Mouse (Mus musculus) forebrain, embryonic 11.5 days (tissue): ENCODE results near the gene Olfr1056. TPM values are rescaled to one million over a fixed set of nuclear protein-coding genes. Genes with fewer than 3 reads are reported as not detected.
A peak's percentile ranks its signal among the peaks of the same experiment; 100 is the strongest.
"Not testable (repeated sequence)": the region's sequence is repeated elsewhere in the genome, so short reads cannot be mapped to it uniquely, and the experiment has no call there.

Experiments
- ATAC-seq: fragments of 200-750 bp; cut with Nextera tagmentation; replicated peaks from 2 replicates; pipeline ENCODE4 v1.8.0; 2017; ENCODE audit warnings: moderate TSS enrichment; ENCODE audit not compliant: low FRiP score
- DNase-seq: peaks from one replicate; pipeline ENCODE4 v3.0.0-alpha.2; 2017; ENCODE audit warnings: low spot score
- H3K27ac ChIP-seq: fragments of 300-500 bp; sonication (generic); 2 replicates; pipeline ENCODE4 v1.5.1; 2014; ENCODE audit warnings: low read depth, low read length
- H3K27me3 ChIP-seq: fragments of 300-500 bp; sonication (generic); 2 replicates; pipeline ENCODE4 v1.6.1; 2014; ENCODE audit warnings: mild to moderate bottlenecking, low read length, mixed read lengths; ENCODE audit not compliant: control insufficient read depth, insufficient read depth
- H3K36me3 ChIP-seq: fragments of 300-500 bp; sonication (generic); 2 replicates; pipeline ENCODE4 v1.6.1; 2014; ENCODE audit warnings: mild to moderate bottlenecking, low read length, moderate library complexity, mixed read lengths; ENCODE audit not compliant: control insufficient read depth, insufficient read depth
- H3K4me1 ChIP-seq: fragments of 300-500 bp; sonication (generic); replicated peaks from 2 replicates; pipeline ENCODE4 v1.6.1; 2014; ENCODE audit warnings: low read length, mixed read lengths; ENCODE audit not compliant: control insufficient read depth, insufficient read depth
- H3K4me2 ChIP-seq: fragments of 300-500 bp; sonication (generic); 2 replicates; pipeline ENCODE4 v1.6.1; 2014; ENCODE audit warnings: low read depth, mild to moderate bottlenecking, low read length, moderate library complexity, mixed read lengths; ENCODE audit not compliant: severe bottlenecking
- H3K4me3 ChIP-seq: fragments of 300-500 bp; sonication (generic); 2 replicates; pipeline ENCODE4 v1.5.1; 2014; ENCODE audit warnings: low read depth, low read length
- H3K9ac ChIP-seq: fragments of 300-500 bp; sonication (generic); 2 replicates; pipeline ENCODE4 v1.6.1; 2014; ENCODE audit warnings: low read length
- H3K9me3 ChIP-seq: fragments of 300-500 bp; sonication (generic); 2 replicates; pipeline ENCODE4 v1.6.1; 2016; ENCODE audit warnings: low read length, mixed read lengths; ENCODE audit not compliant: control insufficient read depth
- WGBS: fragments of 180-500 bp; shearing (Covaris S2); extraction: QIAGEN DNeasy Blood & Tissue Kit; methylation state at CpG from one replicate; pipeline ENCODE4 v1.1.7; 2014; 5-methylcytosine and 5-hydroxymethylcytosine counted together
- polyA plus RNA-seq: library from polyadenylated mRNA; unstranded; fragments of >200 nt; fragmentation: Nextera tagmentation; extraction: Ambion mirVana; gene quantifications from 2 replicates; pipeline ENCODE4 v1.2.1, GENCODE M21; 2014

The Olfr1056 gene
- polyA plus RNA-seq = not detected in 2 replicates

- H3K4me2 ChIP-seq = no peak within 1 kb of the TSS
- no peak within 1 kb of the TSS for H3K9ac ChIP-seq
- no peaks in the 10 kb centered on the region for H3K27me3 ChIP-seq
- no peaks in the 10 kb centered on the region for H3K4me1 ChIP-seq
- ATAC-seq = no peak
- H3K36me3 ChIP-seq = no peaks in the 10 kb centered on the region
- H3K27ac ChIP-seq = no peak within 1 kb of the TSS
- no peak within 1 kb of the TSS for H3K4me3 ChIP-seq
- no peak for DNase-seq
- H3K9me3 ChIP-seq = no peaks in the 10 kb centered on the region
These were observed at the start of gene Olfr1056 for GRCm38 (mm10) chr2:86362369-86362768. Gene Olfr1056, minus strand, starts transcription at chr2:86362469.

DNA sequence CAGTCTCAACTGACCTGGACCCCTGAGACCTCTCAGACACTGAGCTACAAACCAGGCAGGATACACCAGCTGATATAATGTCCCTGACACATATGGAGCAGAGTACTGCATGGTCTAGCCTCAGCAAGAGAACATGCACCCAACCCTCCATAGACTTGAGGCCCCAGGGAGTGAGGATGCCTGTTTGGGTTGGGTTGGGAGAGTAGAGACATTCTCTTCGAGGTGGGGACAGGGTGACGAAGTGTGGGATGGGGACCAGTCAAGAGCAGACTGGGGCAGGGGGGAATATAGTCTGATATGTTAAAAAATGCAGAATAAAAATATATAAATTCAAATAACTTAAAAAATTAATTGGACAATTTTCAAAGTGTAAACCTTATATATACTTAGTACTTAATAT lies 32.8 kb upstream of the Olfr1056 start:
- no peaks in the 10 kb centered on the region for H3K27me3 ChIP-seq
- no peak overlapping the region for H3K27ac ChIP-seq
- H3K4me1 ChIP-seq = no peaks in the 10 kb centered on the region
- WGBS = 85% methylated on average over 2 of the region's 2 CpGs
- no peak overlapping the region for H3K4me2 ChIP-seq
- no peak overlapping the region for H3K9ac ChIP-seq
- no peaks in the 10 kb centered on the region for H3K9me3 ChIP-seq
- H3K36me3 ChIP-seq = no peaks in the 10 kb centered on the region
- DNase-seq (no peak), ATAC-seq (peak; percentile 51; the same call in 1 of the 2 replicates)
- H3K4me3 ChIP-seq = no peak overlapping the region

- not testable (repeated sequence) for H3K4me3 ChIP-seq, H3K27ac ChIP-seq, H3K36me3 ChIP-seq, ATAC-seq, H3K9me3 ChIP-seq, H3K27me3 ChIP-seq, H3K4me1 ChIP-seq, H3K4me2 ChIP-seq, H3K9ac ChIP-seq, DNase-seq
These were observed 26.2 kb upstream of the Olfr1056 start, which contains the start of gene Olfr1058 for GRCm38 (mm10) chr2:86388461-86388860. Gene Olfr1058, minus strand, starts transcription at chr2:86388561.

- ATAC-seq (no peak), DNase-seq (no peak)
- H3K9ac ChIP-seq = no peak within 1 kb of the TSS
- no peaks in the 10 kb centered on the region for H3K4me1 ChIP-seq
- no peaks in the 10 kb centered on the region for H3K36me3 ChIP-seq
- H3K4me2 ChIP-seq = no peak within 1 kb of the TSS
- H3K9me3 ChIP-seq = no peaks in the 10 kb centered on the region
- H3K27ac ChIP-seq = no peak within 1 kb of the TSS
- no peaks in the 10 kb centered on the region for H3K27me3 ChIP-seq
- H3K4me3 ChIP-seq = no peak within 1 kb of the TSS
These were observed 16.0 kb upstream of the Olfr1056 start, which contains the start of gene Olfr1057 for GRCm38 (mm10) chr2:86378293-86378692. Gene Olfr1057, minus strand, starts transcription at chr2:86378393.

DNA sequence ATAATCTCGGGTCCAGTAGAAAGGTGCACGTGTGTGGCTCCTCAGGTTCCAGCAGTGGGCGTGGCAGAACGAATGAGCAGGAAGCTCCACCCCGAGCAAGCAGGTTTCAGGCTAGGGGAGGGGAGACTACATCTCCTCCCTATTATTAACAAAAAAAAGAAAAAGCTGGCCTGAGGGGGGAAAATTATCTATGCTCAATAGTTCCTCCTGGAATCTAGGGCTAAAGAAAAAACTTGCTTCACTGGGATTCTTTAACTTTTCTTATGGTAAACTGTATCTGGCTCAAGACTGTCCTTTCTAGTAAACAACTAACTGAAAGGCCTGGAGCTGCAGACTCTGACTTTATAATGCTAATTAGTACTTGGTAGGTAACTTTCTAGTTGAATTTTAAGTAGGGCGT lies 4.1 kb upstream of the Olfr1056 start:
- not testable (repeated sequence) for ATAC-seq

GRCm38 (mm10) chr2:86351751-86352150 lies 10.5 kb downstream of the Olfr1056 start:
- WGBS = 92% methylated on average over 1 of the region's 1 CpGs
- H3K27ac ChIP-seq, H3K9me3 ChIP-seq, H3K36me3 ChIP-seq, H3K4me3 ChIP-seq, ATAC-seq, H3K4me2 ChIP-seq, DNase-seq, H3K4me1 ChIP-seq, H3K27me3 ChIP-seq, H3K9ac ChIP-seq: not testable (repeated sequence)

More for the DNA sequence above, 4.1 kb upstream of the Olfr1056 start:
- H3K9me3 ChIP-seq, DNase-seq, H3K27ac ChIP-seq, H3K27me3 ChIP-seq, H3K4me2 ChIP-seq, H3K36me3 ChIP-seq, H3K9ac ChIP-seq, H3K4me3 ChIP-seq, H3K4me1 ChIP-seq: not testable (repeated sequence)
- WGBS = no CpG with 5 or more reads among the region's 6 CpGs

- no peak for ATAC-seq
- H3K4me1 ChIP-seq = no peaks in the 10 kb centered on the region
- 97% methylated on average over 5 of the region's 5 CpGs for WGBS
These were observed 12.1 kb downstream of the Olfr1056 start, which contains the start of gene Olfr1055 for GRCm38 (mm10) chr2:86350184-86350583. Gene Olfr1055, minus strand, starts transcription at chr2:86350284.

DNA sequence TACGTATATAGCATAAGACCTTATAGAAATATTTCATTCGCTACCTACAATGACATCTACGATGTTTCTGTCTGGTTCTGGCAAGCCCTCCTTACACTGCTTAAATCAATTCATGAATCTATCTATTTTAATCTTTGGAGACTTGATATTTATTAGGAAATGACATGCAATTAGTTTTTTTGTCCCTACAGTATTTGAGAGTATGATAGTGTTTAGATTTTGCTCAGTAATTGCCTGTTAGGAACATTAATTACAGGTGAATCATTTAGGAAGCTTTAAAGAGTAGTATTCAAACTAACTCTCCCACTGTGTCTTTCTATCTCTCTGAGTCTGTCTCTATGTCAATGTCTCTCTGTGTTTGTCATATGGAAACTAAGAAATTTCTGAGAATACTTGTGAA lies 26.9 kb downstream of the Olfr1056 start, which contains the start of gene Olfr1054:
TSS of gene Olfr1054 (minus strand) at position 101 of the 400 bp plus-strand sequence.
- no peak within 1 kb of the TSS for H3K9ac ChIP-seq
- DNase-seq (no peak), ATAC-seq (no peak)
- no peak within 1 kb of the TSS for H3K4me2 ChIP-seq
- no peaks in the 10 kb centered on the region for H3K36me3 ChIP-seq
- no peaks in the 10 kb centered on the region for H3K9me3 ChIP-seq
- no peaks in the 10 kb centered on the region for H3K4me1 ChIP-seq
- H3K27ac ChIP-seq = no peak within 1 kb of the TSS
- H3K27me3 ChIP-seq = no peaks in the 10 kb centered on the region
- no peak within 1 kb of the TSS for H3K4me3 ChIP-seq
- WGBS = 85% methylated on average over 3 of the region's 3 CpGs

More at GRCm38 (mm10) chr2:86350184-86350583, 12.1 kb downstream of the Olfr1056 start, which contains the start of gene Olfr1055:
- Histone ChIP-seq H3K4me3 (no peak within 1 kb of the TSS), H3K9me3 (no peaks in the 10 kb centered on the region), H3K27ac (no peak within 1 kb of the TSS), H3K36me3 (no peaks in the 10 kb centered on the region), H3K4me2 (no peak within 1 kb of the TSS), H3K27me3 (no peaks in the 10 kb centered on the region), H3K9ac (no peak within 1 kb of the TSS)
- no peak for DNase-seq

- DNase-seq (no peak), ATAC-seq (no peak)
- Histone ChIP-seq H3K4me3 (no peak within 1 kb of the TSS), H3K4me1 (no peaks in the 10 kb centered on the region), H3K27ac (no peak within 1 kb of the TSS), H3K36me3 (no peaks in the 10 kb centered on the region), H3K9ac (no peak within 1 kb of the TSS), H3K9me3 (no peaks in the 10 kb centered on the region), H3K4me2 (no peak within 1 kb of the TSS), H3K27me3 (no peaks in the 10 kb centered on the region)
- 70% methylated on average over 3 of the region's 3 CpGs for WGBS
These were observed 47.1 kb downstream of the Olfr1056 start, which contains the start of gene Olfr1053 for GRCm38 (mm10) chr2:86315184-86315583. Gene Olfr1053, minus strand, starts transcription at chr2:86315284.
